Mouse (Mus musculus): ENCODE data around the gene Ift20. TPM values are rescaled to one million over a fixed set of nuclear protein-coding genes. Genes with fewer than 3 reads are reported as not detected.
"Not testable (repeated sequence)": the region's sequence is repeated elsewhere in the genome, so short reads cannot be mapped to it uniquely, and the experiment has no call there.

Gene Ift20
- polyA plus RNA-seq, 1 experiment = 41.7 TPM

- H3K4me3 ChIP-seq (ENCODE audit: extremely low read depth, insufficient read depth, insufficient read length) = no peak overlapping the region
- TF ChIP-seq CTCF (IDR thresholded peaks at IDR 0.05; ENCODE audit: extremely low read depth, insufficient read depth, insufficient read length, insufficient replicate concordance) = no peak
- TF ChIP-seq POLR2A (IDR thresholded peaks at IDR 0.05; ENCODE audit: low read depth, low read length) = no peak
- WGBS = 80% methylated on average over 6 of the region's 6 CpGs
- no peak overlapping the region for H3K27ac ChIP-seq (ENCODE audit: insufficient read depth, low read length)
- H3K27me3 ChIP-seq (ENCODE audit: control insufficient read depth, insufficient read depth, low read length) = no peaks in the 10 kb centered on the region
- no peak for DNase-seq (ENCODE audit: low read depth in 1 of 2, low spot score in 2 of 2)
- peaks cover 16% of the 10 kb centered on the region for H3K36me3 ChIP-seq (ENCODE audit: control insufficient read depth, insufficient read depth, low read length)
- H3K4me1 ChIP-seq (ENCODE audit: control insufficient read depth, insufficient read depth, insufficient read length) = no peaks in the 10 kb centered on the region
These were observed 35.7 kb downstream of the Ift20 start for GRCm38 (mm10) chr11:78571854-78572253.

- not testable (repeated sequence) for H3K4me1 ChIP-seq (ENCODE audit: control insufficient read depth, insufficient read depth, insufficient read length); H3K27me3 ChIP-seq (ENCODE audit: control insufficient read depth, insufficient read depth, low read length); DNase-seq (ENCODE audit: low read depth in 1 of 2, low spot score in 2 of 2); H3K27ac ChIP-seq (ENCODE audit: insufficient read depth, low read length); H3K4me3 ChIP-seq (ENCODE audit: extremely low read depth, insufficient read depth, insufficient read length)
- peaks cover 18% of the 10 kb centered on the region for H3K36me3 ChIP-seq (ENCODE audit: control insufficient read depth, insufficient read depth, low read length)
- 100% methylated on average over 4 of the region's 4 CpGs for WGBS
These were observed 37.9 kb downstream of the Ift20 start for GRCm38 (mm10) chr11:78574031-78574430.

DNA sequence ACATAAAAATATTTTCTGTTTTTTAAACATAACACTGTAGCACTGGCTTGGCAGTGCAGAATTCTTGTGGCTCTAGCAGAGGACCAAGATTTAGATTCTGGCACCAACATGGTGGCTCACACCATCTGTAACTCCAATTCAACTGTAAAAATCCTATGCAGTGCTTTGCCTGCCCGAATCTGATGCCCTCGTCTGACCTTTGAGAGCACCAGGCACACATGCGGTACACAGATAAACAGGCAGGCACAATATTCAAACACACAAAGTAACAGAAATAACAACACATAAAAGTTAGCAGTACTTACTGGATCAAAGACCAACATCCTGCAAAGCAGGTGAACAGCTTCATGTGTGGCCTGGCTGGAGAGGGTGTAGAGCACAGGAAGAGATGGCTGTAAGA lies 38.4 kb downstream of the Ift20 start:
- DNase-seq (ENCODE audit: low read depth in 1 of 2, low spot score in 2 of 2) = no peak
- Histone ChIP-seq H3K4me1 (ENCODE audit: control insufficient read depth, insufficient read depth, insufficient read length) (no peaks in the 10 kb centered on the region), H3K27me3 (ENCODE audit: control insufficient read depth, insufficient read depth, low read length) (no peaks in the 10 kb centered on the region), H3K36me3 (ENCODE audit: control insufficient read depth, insufficient read depth, low read length) (peaks cover 16% of the 10 kb centered on the region), H3K4me3 (ENCODE audit: extremely low read depth, insufficient read depth, insufficient read length) (no peak overlapping the region), H3K27ac (ENCODE audit: insufficient read depth, low read length) (no peak overlapping the region)
- 82% methylated on average over 3 of the region's 3 CpGs for WGBS
- TF ChIP-seq POLR2A (IDR thresholded peaks at IDR 0.05; ENCODE audit: low read depth, low read length) (no peak), CTCF (IDR thresholded peaks at IDR 0.05; ENCODE audit: extremely low read depth, insufficient read depth, insufficient read length, insufficient replicate concordance) (no peak)

DNA sequence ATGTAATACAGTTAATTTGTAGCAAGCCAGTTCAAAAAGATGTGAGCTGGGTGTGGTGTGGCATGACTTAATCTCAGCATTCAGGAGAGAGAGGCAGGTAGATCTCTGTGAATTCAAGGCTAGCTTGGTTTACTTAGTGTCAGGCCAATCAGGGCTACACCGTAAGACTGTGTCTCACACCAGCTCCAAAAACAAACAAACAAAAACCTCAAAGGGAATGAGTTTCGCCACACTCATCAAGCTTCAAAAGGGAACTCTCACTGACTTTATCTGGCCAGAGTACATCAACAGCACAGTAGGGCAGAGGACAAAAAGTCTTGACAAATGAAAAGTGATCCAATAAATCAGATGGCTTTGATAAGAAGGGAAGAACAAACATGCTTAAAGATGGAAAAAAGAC lies 38.8 kb downstream of the Ift20 start:
- no peak for TF ChIP-seq CTCF (IDR thresholded peaks at IDR 0.05; ENCODE audit: extremely low read depth, insufficient read depth, insufficient read length, insufficient replicate concordance)
- TF ChIP-seq POLR2A (IDR thresholded peaks at IDR 0.05; ENCODE audit: low read depth, low read length) = no peak
- Histone ChIP-seq H3K4me3 (ENCODE audit: extremely low read depth, insufficient read depth, insufficient read length) (no peak overlapping the region), H3K27me3 (ENCODE audit: control insufficient read depth, insufficient read depth, low read length) (no peaks in the 10 kb centered on the region), H3K4me1 (ENCODE audit: control insufficient read depth, insufficient read depth, insufficient read length) (no peaks in the 10 kb centered on the region), H3K27ac (ENCODE audit: insufficient read depth, low read length) (no peak overlapping the region), H3K36me3 (ENCODE audit: control insufficient read depth, insufficient read depth, low read length) (peaks cover 16% of the 10 kb centered on the region)
- 82% methylated on average over 2 of the region's 2 CpGs for WGBS
- DNase-seq (ENCODE audit: low read depth in 1 of 2, low spot score in 2 of 2) = no peak

DNA sequence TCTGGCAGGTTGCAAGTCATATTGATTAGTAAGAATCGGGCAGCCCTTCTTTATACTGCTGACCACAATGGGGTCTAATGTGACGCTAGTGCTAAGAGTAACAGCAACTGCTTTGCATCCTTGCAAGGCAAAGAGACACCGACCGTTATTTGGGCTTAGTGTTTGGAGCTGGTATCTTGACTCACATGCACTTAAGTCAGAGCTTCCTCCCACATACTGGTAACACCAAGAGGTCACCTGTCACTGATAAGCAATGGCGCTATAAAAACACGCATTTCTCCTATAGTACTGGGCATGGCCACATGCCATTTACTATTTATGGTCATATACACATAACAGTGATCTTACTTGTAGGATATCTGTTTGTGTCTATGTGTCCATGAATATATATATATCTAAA lies 46.7 kb downstream of the Ift20 start:
- TF ChIP-seq CTCF (IDR thresholded peaks at IDR 0.05; ENCODE audit: extremely low read depth, insufficient read depth, insufficient read length, insufficient replicate concordance) = no peak
- TF ChIP-seq POLR2A (IDR thresholded peaks at IDR 0.05; ENCODE audit: low read depth, low read length) = no peak
- WGBS = 80% methylated on average over 6 of the region's 6 CpGs
- Histone ChIP-seq H3K27me3 (ENCODE audit: control insufficient read depth, insufficient read depth, low read length) (no peaks in the 10 kb centered on the region), H3K27ac (ENCODE audit: insufficient read depth, low read length) (no peak overlapping the region), H3K4me1 (ENCODE audit: control insufficient read depth, insufficient read depth, insufficient read length) (no peaks in the 10 kb centered on the region), H3K4me3 (ENCODE audit: extremely low read depth, insufficient read depth, insufficient read length) (no peak overlapping the region), H3K36me3 (ENCODE audit: control insufficient read depth, insufficient read depth, low read length) (peaks cover 14% of the 10 kb centered on the region)
- DNase-seq (ENCODE audit: low read depth in 1 of 2, low spot score in 2 of 2) = no peak

DNA sequence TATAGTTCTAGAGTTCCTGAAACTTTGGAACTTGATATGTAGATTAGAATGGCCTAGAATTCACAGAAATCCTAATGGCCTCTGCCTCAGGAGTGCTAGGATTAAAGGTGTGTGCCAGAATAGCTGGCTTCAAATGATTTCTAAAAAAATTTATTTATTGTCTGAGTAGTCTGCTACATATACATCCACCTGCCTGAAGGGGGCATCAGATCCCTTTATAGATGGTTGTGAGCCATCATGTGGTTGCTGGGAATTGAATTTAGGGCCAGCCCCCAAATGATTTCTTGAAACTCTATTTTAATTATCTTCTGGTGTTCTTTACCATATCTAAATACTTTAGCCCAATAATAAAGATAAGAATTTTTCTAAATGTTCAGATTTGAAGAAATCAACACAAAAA lies 49.9 kb downstream of the Ift20 start:
- H3K4me1 ChIP-seq (ENCODE audit: control insufficient read depth, insufficient read depth, insufficient read length) = no peaks in the 10 kb centered on the region
- no peak overlapping the region for H3K27ac ChIP-seq (ENCODE audit: insufficient read depth, low read length)
- peaks cover 10% of the 10 kb centered on the region for H3K36me3 ChIP-seq (ENCODE audit: control insufficient read depth, insufficient read depth, low read length)

GRCm38 (mm10) chr11:78587677-78588076 lies 51.5 kb downstream of the Ift20 start:
- H3K4me1 ChIP-seq (ENCODE audit: control insufficient read depth, insufficient read depth, insufficient read length); H3K27me3 ChIP-seq (ENCODE audit: control insufficient read depth, insufficient read depth, low read length); H3K36me3 ChIP-seq (ENCODE audit: control insufficient read depth, insufficient read depth, low read length); H3K27ac ChIP-seq (ENCODE audit: insufficient read depth, low read length); DNase-seq (ENCODE audit: low read depth in 1 of 2, low spot score in 2 of 2); H3K4me3 ChIP-seq (ENCODE audit: extremely low read depth, insufficient read depth, insufficient read length): not testable (repeated sequence)
- 97% methylated on average over 1 of the region's 1 CpGs for WGBS

More for the DNA sequence above, 49.9 kb downstream of the Ift20 start:
- TF ChIP-seq CTCF (IDR thresholded peaks at IDR 0.05; ENCODE audit: extremely low read depth, insufficient read depth, insufficient read length, insufficient replicate concordance) (no peak), POLR2A (IDR thresholded peaks at IDR 0.05; ENCODE audit: low read depth, low read length) (no peak)
- H3K4me3 ChIP-seq (ENCODE audit: extremely low read depth, insufficient read depth, insufficient read length) = no peak overlapping the region
- no peaks in the 10 kb centered on the region for H3K27me3 ChIP-seq (ENCODE audit: control insufficient read depth, insufficient read depth, low read length)
- DNase-seq (ENCODE audit: low read depth in 1 of 2, low spot score in 2 of 2) = no peak

Other genes with a start within 250 kb of the Ift20 start
- 0.22 and 0.32 TPM in 2 replicates for gene BC030499, start 245.5 kb upstream of the Ift20 start, polyA plus RNA-seq (2012; rRNA removed)
- 7.2 and 10.2 TPM in 2 replicates for gene Spag5, start 234.8 kb upstream of the Ift20 start, polyA plus RNA-seq (2012; rRNA removed)
- 3.6 and 4.4 TPM in 2 replicates for gene Aldoc, start 213.4 kb upstream of the Ift20 start, polyA plus RNA-seq (2012; rRNA removed)
- gene Pigs, start 207.9 kb upstream of the Ift20 start, polyA plus RNA-seq (2012; rRNA removed) = 66.7 and 81.9 TPM in 2 replicates
- gene Unc119, start 192.9 kb upstream of the Ift20 start, polyA plus RNA-seq (2012; rRNA removed) = 66.6 and 81.6 TPM in 2 replicates
- gene Foxn1, start 149.8 kb upstream of the Ift20 start, polyA plus RNA-seq (2012; rRNA removed) = not detected in 2 replicates
- 0.28 and 0.41 TPM in 2 replicates for gene Slc13a2, start 114.1 kb upstream of the Ift20 start, polyA plus RNA-seq (2012; rRNA removed)
- 5.5 and 6.1 TPM in 2 replicates for gene Slc46a1, start 70.7 kb upstream of the Ift20 start, polyA plus RNA-seq (2012; rRNA removed)
- 0.51 and 1.0 TPM in 2 replicates for gene Sarm1, start 38.6 kb upstream of the Ift20 start, polyA plus RNA-seq (2012; rRNA removed)
- gene Vtn, start 37.3 kb upstream of the Ift20 start, polyA plus RNA-seq (2012; rRNA removed) = 2.6 and 3.0 TPM in 2 replicates
- gene Sebox, start 32.9 kb upstream of the Ift20 start, polyA plus RNA-seq (2012; rRNA removed) = not detected in 2 replicates
- gene Tmem199, start 24.2 kb upstream of the Ift20 start, polyA plus RNA-seq (2012; rRNA removed) = 8.7 and 9.8 TPM in 2 replicates
- gene Poldip2, start 24.2 kb upstream of the Ift20 start, polyA plus RNA-seq (2012; rRNA removed) = 21.0 and 22.7 TPM in 2 replicates
- gene Tnfaip1, start within 50 bp of the Ift20 start, polyA plus RNA-seq (2012; rRNA removed) = 10.4 and 11.8 TPM in 2 replicates
- 15.6 and 19.9 TPM in 2 replicates for gene Tmem97, start 14.4 kb downstream of the Ift20 start, polyA plus RNA-seq (2012; rRNA removed)
- 13.8 and 24.0 TPM in 2 replicates for gene Nlk, start 161.0 kb downstream of the Ift20 start, polyA plus RNA-seq (2012; rRNA removed)
- 38.0 and 42.1 TPM in 2 replicates for gene Ccnq, start 215.4 kb downstream of the Ift20 start, polyA plus RNA-seq (2012; rRNA removed)